Mouse (Mus musculus): ENCODE measurements around the gene Olfr746.

Gene Olfr746

GRCm38 (mm10) chr14:50646783-50647182 lies at the start of gene Olfr746:
Gene Olfr746 (plus strand): TSS chr14:50647083.
- DNase-seq = no peak

GRCm38 (mm10) chr14:50614579-50614978 lies 32.3 kb upstream of the Olfr746 start, which contains the start of gene Olfr744:
Gene Olfr744 (plus strand): TSS chr14:50614879.
- no peak for DNase-seq

- no peak for DNase-seq
Observed at GRCm38 (mm10) chr14:50639088-50639487, 7.8 kb upstream of the Olfr746 start, which contains the start of gene Olfr745. Gene Olfr745 (plus strand): TSS chr14:50639388.

- DNase-seq = no peak
Observed at GRCm38 (mm10) chr14:50693106-50693505, 46.2 kb downstream of the Olfr746 start, which contains the start of gene Olfr747. Gene Olfr747 (minus strand): TSS chr14:50693206.
